Comparison of ENCODE assay signal across 12 mouse cellular contexts in the genomic region with DNA sequence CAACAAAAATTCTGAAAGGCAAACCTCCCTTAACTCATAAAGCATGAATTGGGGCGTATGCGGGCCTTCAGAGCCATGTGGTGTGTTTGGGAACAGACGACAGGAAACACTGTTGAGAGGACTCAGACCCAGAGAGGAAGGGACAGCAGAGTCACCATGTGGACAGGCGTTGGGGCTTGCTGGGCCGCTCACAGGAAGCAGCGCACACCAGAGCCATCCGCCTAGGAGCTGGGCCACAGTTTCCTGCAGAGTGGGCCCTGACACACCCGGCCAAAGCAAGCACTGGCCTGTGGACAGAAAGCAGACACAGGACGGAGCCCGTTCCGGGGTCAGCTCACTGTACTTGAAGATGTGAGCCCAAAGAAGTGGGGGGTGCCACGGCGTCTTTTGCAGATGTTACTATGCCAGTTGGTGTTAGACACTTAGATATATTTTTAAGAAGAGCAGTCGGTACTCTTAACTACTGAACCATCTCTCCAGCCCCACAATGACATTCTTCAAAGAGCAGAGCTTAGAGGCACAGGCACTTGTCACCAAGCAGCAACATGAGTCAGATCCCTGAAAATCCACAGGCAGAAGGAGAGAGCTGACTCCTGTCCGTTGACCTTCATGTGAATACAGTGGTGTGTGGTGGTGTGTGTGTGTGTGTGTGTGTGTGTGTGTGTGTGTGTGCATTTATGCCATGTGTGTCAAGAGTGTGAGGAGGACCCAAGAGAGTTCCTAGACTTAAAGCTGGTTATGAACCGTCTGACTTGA. TPM values are rescaled to one million over a fixed set of nuclear protein-coding genes. Genes with fewer than 3 reads are reported as not detected.
A peak's percentile ranks its signal among the peaks of the same experiment; 100 is the strongest.
DNase-seq lines count a peak whose midpoint lies in the region; ATAC-seq and TF ChIP-seq lines count a peak whose summit lies in the region.
"Had no signal": no experiment of that assay in that cellular context is flagged by ENCODE, and none has a peak within 500 bp of the region (broad histone marks: within the 10 kb centered on the region; RNA-seq: fewer than 3 reads in every experiment).

No protein-coding gene starts in this region.

- H3K9me3 ChIP-seq in embryonic facial prominence, embryonic 12.5 days, result no peaks in the 10 kb centered on the region
- no peaks in the 10 kb centered on the region for H3K9me3 ChIP-seq in lung, embryonic 15.5 days

- H3K4me3 ChIP-seq in gastrocnemius, adult 2 months, result no peak overlapping the region
- H3K4me3 ChIP-seq in embryonic facial prominence, embryonic 12.5 days, result no peak overlapping the region
- H3K4me3 ChIP-seq in lung, embryonic 15.5 days, result no peak overlapping the region
- H3K4me3 ChIP-seq: forebrain, embryonic 13.5 days; layer of hippocampus, adult 2 months had no signal

- no peaks in the 10 kb centered on the region for H3K36me3 ChIP-seq in embryonic facial prominence, embryonic 12.5 days
- no peaks in the 10 kb centered on the region for H3K36me3 ChIP-seq in lung, embryonic 15.5 days

- TF ChIP-seq CTCF in gastrocnemius, adult 2 months (IDR thresholded peaks at IDR 0.05), result no peak

- intact Hi-C loops in gastrocnemius, adult 2 months (cut with DNase I), result no loop called here

- DNase-seq in gastrocnemius, adult 2 months, result no peak
- DNase-seq in gastrocnemius, postnatal 25 days, result no peak
- peak; percentile 40 for DNase-seq in kidney, adult 18-20 months
- no peak for DNase-seq in right cerebral cortex, postnatal 14 days
- no peak for DNase-seq in spleen, postnatal 4 days (ENCODE audit: low spot score in 2 of 2)
- DNase-seq in retina, postnatal 1 day, result no peak
- DNase-seq: cerebellum, postnatal 25 days had no signal

- H3K27ac ChIP-seq in gastrocnemius, adult 2 months, result 0 out of 2 replicates have a peak overlapping the region, but pooled peaks have one; percentile 8
- no peak overlapping the region for H3K27ac ChIP-seq in embryonic facial prominence, embryonic 12.5 days
- H3K27ac ChIP-seq in lung, embryonic 15.5 days, result peak overlapping the region; percentile 14; the same call in 1 of the 2 replicates
- H3K27ac ChIP-seq: forebrain, embryonic 13.5 days; layer of hippocampus, adult 2 months had no signal

- H3K4me2 ChIP-seq in embryonic facial prominence, embryonic 12.5 days (replicated peaks), result no peak overlapping the region
- H3K4me2 ChIP-seq in lung, embryonic 15.5 days, result no peak overlapping the region
- H3K4me2 ChIP-seq: forebrain, embryonic 13.5 days had no signal

- H3K27me3 ChIP-seq in embryonic facial prominence, embryonic 12.5 days, result no peaks in the 10 kb centered on the region
- no peaks in the 10 kb centered on the region for H3K27me3 ChIP-seq in lung, embryonic 15.5 days
- H3K27me3 ChIP-seq: forebrain, embryonic 13.5 days had no signal

- no peak overlapping the region for H3K9ac ChIP-seq in embryonic facial prominence, embryonic 12.5 days
- H3K9ac ChIP-seq in lung, embryonic 15.5 days, result no peak overlapping the region
- H3K9ac ChIP-seq: forebrain, embryonic 13.5 days had no signal

- H3K4me1 ChIP-seq in embryonic facial prominence, embryonic 12.5 days, result no peaks in the 10 kb centered on the region
- H3K4me1 ChIP-seq in lung, embryonic 15.5 days, result 0 out of 2 replicates have a peak, but pooled peaks cover 5% of the 10 kb centered on the region
- H3K4me1 ChIP-seq: forebrain, embryonic 13.5 days had no signal

- ATAC-seq in embryonic facial prominence, embryonic 12.5 days (ENCODE audit: insufficient number of reproducible peaks, insufficient read depth, low FRiP score, low TSS enrichment), result 0 out of 2 replicates have a peak, but pooled peaks have one; percentile 47
- ATAC-seq in lung, embryonic 15.5 days (ENCODE audit: borderline replicate concordance, extremely low read depth, low FRiP score, low TSS enrichment), result no peak
- ATAC-seq: activated CD4-positive, CD25-positive, alpha-beta regulatory T cell, adult 4 months; forebrain, embryonic 13.5 days had no signal

- 79% methylated on average over 16 of the region's 16 CpGs for WGBS in embryonic facial prominence, embryonic 12.5 days
- WGBS in lung, embryonic 15.5 days, result 59% methylated on average over 16 of the region's 16 CpGs

RNA-seq across cellular contexts. Expression of gene Fscn1, which starts 22.1 kb away (rescaled TPM):
- total RNA-seq in gastrocnemius, adult 2 months (2021), result 1 to 10 TPM; 4.4 to 7.3 TPM
- 10 to 100 TPM; 13.4 to 17.6 TPM for total RNA-seq in gastrocnemius, postnatal 25 days (2021)
- polyA plus RNA-seq in embryonic facial prominence, embryonic 12.5 days (2016; fragmentation: Nextera tagmentation; extraction: Ambion mirVana), result 506 and 520 TPM in 2 replicates
- polyA plus RNA-seq in lung, embryonic 15.5 days (2015; fragmentation: Nextera tagmentation; extraction: Ambion mirVana), result 240 and 246 TPM in 2 replicates
